Mouse (Mus musculus): Measurements from ENCODE around the gene Folr2.

Gene Folr2

DNA sequence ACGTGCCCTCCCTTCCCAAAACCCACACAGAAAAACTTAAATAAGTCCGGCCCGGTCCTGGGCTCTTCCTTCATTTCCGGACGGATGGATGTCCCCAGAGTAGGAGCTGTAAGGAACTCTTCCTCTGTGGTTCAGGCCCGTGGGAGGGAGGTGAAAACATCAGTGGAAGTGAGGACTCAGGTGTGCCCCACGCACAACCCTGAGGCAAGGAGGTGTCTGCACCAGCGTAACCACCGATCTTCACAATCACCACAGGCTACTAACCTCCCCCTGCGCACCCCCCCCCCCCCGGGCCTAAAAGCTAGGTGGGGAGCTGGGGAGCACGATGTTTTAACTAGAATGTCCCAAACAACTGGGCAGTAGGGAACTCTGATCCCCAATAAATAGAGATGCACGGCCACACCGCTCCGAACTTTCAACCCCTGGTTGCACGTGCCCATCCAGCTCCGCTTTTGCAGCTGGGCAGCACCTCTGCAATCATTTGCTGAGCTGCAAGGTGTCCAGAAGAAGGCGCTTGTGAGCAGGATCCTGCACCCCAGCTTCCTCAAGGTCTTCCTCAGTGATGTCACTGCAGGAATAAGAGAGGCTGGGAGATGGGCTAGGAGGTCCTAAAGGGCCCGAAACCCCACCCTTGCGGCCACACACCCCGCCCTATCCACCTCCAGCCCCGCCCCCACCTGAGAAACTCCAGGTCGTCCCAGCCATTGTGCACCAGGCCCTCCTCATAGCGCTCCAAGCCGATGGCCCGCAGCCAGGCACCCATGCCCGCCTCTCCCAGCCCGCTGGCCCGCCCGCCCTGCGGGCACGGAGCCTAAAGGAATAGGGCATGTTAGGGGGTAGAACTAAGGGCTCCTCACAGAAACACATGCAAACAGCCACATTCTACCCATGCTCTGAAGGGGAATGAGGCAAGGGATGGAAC, 33.9 kb downstream of the Folr2 start:
- DNase-seq: no peak

DNA sequence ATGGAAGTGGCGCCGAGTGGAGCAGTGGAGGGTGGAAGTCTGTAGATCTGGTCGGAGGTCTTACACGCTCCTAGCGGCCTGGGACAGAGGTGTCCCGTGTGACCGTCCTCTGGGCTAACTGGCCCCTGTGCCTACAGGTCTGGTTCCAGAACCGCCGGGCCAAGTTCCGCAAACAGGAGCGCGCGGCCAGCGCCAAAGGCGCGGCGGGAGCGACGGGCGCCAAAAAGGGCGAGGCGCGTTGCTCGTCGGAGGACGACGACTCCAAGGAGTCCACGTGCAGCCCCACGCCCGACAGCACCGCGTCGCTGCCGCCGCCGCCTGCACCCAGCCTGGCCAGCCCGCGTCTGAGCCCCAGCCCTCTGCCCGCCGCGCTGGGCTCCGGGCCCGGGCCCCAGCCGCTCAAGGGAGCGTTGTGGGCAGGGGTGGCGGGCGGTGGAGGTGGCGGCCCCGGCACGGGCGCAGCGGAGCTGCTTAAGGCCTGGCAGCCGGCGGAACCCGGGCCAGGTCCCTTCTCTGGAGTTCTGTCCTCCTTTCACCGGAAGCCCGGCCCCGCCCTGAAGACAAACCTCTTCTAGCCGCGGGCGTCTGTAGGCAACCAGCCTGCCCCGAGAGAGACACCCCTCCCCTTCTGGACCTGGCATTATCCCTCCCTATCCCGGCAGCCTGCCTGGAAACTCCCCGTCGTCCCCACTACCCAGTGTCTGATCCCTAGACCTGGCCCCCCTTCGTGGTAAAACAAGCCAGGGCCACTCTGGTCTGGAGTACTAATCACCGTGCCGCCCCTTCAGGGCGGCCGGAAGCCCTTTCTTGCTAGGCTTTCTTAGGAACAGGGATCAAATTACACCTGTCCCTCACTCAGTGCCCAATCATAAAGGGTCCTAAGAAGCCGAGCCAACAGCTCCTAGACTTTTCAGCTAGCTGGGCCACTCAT, 35.2 kb downstream of the Folr2 start:
- no peak for DNase-seq

DNA sequence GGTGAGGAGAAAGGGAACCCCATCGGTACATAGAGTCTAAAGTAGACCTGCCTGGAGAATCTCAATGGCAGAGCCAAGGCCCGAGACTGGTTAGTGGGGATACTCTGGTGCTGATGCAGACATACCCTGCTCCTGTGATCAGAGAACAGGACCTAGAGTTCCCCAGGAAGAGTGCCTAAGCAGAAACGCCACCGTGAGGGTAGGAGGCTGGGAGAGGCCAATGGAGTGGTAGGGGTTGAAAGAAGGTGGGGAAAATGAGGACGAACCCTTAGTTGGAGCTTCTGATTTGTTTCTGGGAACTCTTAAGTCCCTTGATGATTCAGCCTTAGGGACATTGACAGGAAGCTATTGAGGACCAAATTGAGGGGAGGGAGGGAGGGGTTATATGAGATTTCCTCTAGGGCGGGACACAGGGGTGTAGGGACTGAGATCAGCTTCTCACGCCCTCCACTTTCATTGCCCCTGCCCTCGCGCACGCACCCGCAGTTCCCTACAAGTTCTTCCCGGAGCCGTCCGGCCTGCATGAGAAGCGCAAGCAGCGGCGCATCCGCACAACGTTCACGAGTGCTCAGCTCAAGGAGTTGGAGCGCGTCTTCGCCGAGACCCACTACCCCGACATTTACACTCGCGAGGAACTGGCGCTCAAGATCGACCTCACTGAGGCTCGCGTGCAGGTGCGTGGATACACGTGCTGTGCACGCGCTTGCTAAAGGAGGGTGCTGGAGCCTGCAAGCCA, 36.5 kb downstream of the Folr2 start:
- DNase-seq: no peak

DNA sequence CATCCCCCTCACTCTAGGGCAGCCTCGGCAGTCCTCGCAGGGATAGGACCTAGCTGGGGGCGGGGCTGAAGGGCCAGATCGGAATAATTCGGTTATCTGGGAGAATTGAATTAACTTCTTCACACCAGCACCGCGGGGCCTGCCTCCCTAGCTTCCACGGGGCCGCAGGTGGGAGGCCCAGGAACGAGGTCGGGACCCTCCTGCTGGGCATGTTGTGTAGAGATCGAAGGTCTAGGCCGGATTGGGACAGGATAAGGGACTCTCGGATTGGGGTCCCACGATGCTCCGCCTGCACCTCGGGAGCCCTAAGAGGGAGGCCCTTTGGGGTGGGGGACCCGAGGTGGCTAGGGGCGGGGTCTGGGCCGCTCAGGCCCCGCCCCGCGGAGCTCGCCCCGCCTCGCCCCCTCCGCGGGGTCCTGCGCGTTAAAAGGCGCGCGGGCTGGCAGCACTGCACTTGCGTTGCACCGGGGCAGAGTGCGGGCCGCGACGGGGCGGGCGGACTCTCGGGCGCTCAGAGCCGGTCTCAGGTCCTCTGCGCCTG, 39.1 kb downstream of the Folr2 start, which contains the start of gene Phox2a:
Gene Phox2a (plus strand): TSS at position 453 of the 541 bp plus-strand sequence.
- no peak for DNase-seq
